Mouse (Mus musculus): ENCODE results near the gene Rbm19. TPM values are rescaled to one million over a fixed set of nuclear protein-coding genes. Genes with fewer than 3 reads are reported as not detected.

The Rbm19 gene
- polyA plus RNA-seq, 1 experiment: 8.3 TPM

DNA sequence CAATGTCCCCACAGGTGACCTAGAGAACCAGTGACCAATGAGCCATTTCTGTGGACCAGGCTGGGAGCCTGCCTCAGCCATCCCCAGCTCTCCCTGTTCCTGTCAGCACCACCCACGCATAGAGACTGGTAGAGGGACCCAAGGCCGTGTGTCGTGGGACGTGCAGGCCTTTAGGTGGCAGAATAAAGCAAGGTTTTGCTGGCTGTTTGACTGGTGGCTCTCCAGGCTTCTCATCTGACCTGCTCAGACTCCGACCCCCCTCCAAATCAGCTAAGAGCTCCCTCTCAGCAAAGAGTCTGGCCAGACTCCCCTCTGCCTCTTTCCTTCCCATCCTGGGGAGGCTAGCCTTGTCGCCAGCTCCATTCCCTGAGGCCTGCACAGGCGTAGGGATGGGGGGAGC, 58.1 kb downstream of the Rbm19 start:
- H3K27ac ChIP-seq (ENCODE audit: insufficient read depth, low read length): no peak overlapping the region
- H3K4me1 ChIP-seq (ENCODE audit: control insufficient read depth, insufficient read depth, low read length): no peaks in the 10 kb centered on the region
- peak; percentile 39; the same call in 1 of the 2 replicates for TF ChIP-seq CTCF (IDR thresholded peaks at IDR 0.05; ENCODE audit: extremely low read depth, insufficient read depth, low read length)
- TF ChIP-seq POLR2A (IDR thresholded peaks at IDR 0.05; ENCODE audit: extremely low read depth, insufficient read depth, low read length): no peak
- H3K4me3 ChIP-seq (ENCODE audit: insufficient read depth, low read length): no peak overlapping the region

DNA sequence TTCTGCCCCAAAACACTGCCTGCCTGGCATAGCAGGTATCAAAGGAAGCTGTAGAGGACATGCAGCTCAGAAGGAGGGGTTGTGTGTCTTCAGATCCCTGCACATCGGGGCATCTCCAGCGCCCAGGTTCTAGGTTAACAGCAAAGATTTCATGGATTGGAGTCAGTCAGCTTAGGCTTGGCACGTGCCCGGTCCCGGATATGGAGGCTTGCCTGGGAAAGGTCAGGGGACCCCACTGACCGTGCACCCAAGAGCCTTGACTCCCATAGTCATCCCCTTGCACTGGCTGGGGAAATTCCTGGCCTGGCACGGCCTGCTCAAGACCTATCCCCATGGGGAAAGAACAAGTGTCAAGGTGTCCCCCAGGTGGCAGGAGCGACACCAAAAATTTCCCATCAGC, 59.0 kb downstream of the Rbm19 start:
- TF ChIP-seq POLR2A (IDR thresholded peaks at IDR 0.05; ENCODE audit: extremely low read depth, insufficient read depth, low read length) (no peak), CTCF (IDR thresholded peaks at IDR 0.05; ENCODE audit: extremely low read depth, insufficient read depth, low read length) (no peak)
- Histone ChIP-seq H3K4me3 (ENCODE audit: insufficient read depth, low read length) (no peak overlapping the region), H3K4me1 (ENCODE audit: control insufficient read depth, insufficient read depth, low read length) (no peaks in the 10 kb centered on the region), H3K27ac (ENCODE audit: insufficient read depth, low read length) (no peak overlapping the region)

DNA sequence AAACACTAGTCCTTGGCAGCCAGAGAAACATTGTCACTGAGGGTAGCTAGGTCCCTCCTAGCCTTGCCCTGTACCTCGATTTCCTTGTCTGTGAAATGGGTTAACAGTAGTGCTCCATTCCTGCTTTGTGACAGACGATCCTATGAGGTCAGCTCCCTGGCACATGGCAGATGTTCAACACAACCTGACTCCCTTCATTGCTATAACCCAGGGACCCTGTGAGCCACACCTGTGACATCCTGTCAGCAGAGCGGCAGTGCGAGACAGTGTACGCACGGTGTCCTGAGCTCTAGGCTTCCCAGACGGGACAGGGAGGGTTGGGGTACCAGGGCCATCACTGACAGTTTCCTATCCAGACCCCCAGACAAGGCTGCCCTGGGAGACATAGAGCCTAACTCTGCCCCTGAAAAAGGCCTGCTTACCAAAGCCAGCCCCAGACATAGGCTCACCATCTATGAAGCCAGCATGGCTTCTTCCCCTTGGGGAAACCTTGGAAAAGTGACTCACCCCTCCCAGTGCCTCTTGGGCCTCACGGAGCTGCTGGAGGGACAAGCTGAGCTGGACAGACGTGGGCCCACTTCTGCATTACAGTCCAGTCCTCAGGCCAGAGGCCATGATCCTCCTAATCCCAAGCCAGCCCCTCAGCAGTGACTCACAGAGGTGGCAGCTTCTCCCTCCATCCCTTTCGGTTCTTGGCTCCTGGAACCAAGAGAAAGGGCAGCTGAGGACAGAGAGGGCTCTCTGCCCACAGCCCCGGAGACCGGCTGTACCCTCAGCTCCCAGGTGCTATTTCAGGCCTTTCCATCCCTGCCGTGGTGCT, 60.2 kb downstream of the Rbm19 start:
- no peak overlapping the region for H3K27ac ChIP-seq (ENCODE audit: insufficient read depth, low read length)
- no peak overlapping the region for H3K4me3 ChIP-seq (ENCODE audit: insufficient read depth, low read length)
- no peak for TF ChIP-seq POLR2A (IDR thresholded peaks at IDR 0.05; ENCODE audit: extremely low read depth, insufficient read depth, low read length)
- TF ChIP-seq CTCF (IDR thresholded peaks at IDR 0.05; ENCODE audit: extremely low read depth, insufficient read depth, low read length): no peak
- H3K4me1 ChIP-seq (ENCODE audit: control insufficient read depth, insufficient read depth, low read length): no peaks in the 10 kb centered on the region

DNA sequence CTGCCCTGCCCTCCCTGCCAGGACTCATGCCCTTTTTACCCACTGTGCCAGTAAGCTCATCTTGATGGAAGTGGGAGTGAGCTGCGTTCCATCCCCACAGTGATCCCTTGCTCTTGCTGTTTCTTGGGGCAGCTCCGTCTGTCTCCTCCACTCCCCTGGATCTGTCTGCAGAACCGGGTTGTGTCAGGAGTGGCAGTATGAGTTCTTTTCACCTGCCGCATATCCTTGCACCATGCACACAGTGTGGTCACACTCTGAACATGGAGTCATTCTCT, 60.7 kb downstream of the Rbm19 start:
- no peaks in the 10 kb centered on the region for H3K4me1 ChIP-seq (ENCODE audit: control insufficient read depth, insufficient read depth, low read length)
- H3K4me3 ChIP-seq (ENCODE audit: insufficient read depth, low read length): no peak overlapping the region
- H3K27ac ChIP-seq (ENCODE audit: insufficient read depth, low read length): no peak overlapping the region
- TF ChIP-seq POLR2A (IDR thresholded peaks at IDR 0.05; ENCODE audit: extremely low read depth, insufficient read depth, low read length): no peak
- TF ChIP-seq CTCF (IDR thresholded peaks at IDR 0.05; ENCODE audit: extremely low read depth, insufficient read depth, low read length): no peak

DNA sequence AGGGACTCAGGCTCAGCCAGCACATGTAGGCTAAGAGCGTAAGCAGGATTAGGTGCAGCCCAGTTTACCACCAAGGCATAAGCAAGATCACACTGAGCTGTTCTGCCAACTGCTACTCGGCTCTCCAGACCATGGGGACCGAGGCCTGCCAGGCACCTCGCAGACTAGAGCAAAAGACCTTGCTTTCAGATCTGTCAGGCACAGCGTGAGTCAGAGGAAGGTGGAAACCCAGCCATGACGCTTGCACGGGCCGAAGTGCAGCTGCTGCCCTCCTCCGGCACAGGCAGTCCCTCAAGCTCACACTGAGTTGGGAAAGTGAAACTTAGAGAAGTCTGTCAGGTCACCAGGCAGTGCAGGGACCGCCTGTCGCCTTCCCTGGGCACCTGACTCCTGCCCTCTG, 63.8 kb downstream of the Rbm19 start:
- no peak for TF ChIP-seq POLR2A (IDR thresholded peaks at IDR 0.05; ENCODE audit: extremely low read depth, insufficient read depth, low read length)
- TF ChIP-seq CTCF (IDR thresholded peaks at IDR 0.05; ENCODE audit: extremely low read depth, insufficient read depth, low read length): no peak
- H3K4me3 ChIP-seq (ENCODE audit: insufficient read depth, low read length): no peak overlapping the region
- H3K4me1 ChIP-seq (ENCODE audit: control insufficient read depth, insufficient read depth, low read length): peaks cover 3% of the 10 kb centered on the region; the same call in 1 of the 2 replicates
- no peak overlapping the region for H3K27ac ChIP-seq (ENCODE audit: insufficient read depth, low read length)

DNA sequence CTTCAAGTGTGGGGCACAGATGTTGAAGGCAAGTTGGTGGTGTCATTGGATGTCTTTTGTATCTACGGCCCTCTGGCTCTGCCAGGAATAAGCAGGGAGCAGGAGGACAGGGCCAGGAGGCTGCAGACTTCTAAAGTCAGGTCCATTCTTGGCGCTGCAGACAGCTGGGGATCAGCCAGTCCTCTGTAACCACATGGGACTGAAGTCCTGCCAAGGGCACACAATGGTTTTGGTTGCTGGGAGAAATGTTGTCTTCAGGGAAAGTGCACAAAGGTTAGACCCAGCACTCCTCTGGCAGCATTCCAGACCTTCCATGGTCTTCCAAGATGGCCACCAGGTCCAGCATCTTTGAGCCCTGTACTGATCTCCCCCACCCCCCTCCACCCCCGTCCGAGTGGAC, 65.1 kb downstream of the Rbm19 start:
- peaks cover 3% of the 10 kb centered on the region; the same call in 1 of the 2 replicates for H3K4me1 ChIP-seq (ENCODE audit: control insufficient read depth, insufficient read depth, low read length)
- TF ChIP-seq CTCF (IDR thresholded peaks at IDR 0.05; ENCODE audit: extremely low read depth, insufficient read depth, low read length): no peak
- TF ChIP-seq POLR2A (IDR thresholded peaks at IDR 0.05; ENCODE audit: extremely low read depth, insufficient read depth, low read length): no peak
- H3K4me3 ChIP-seq (ENCODE audit: insufficient read depth, low read length): no peak overlapping the region
- H3K27ac ChIP-seq (ENCODE audit: insufficient read depth, low read length): no peak overlapping the region

DNA sequence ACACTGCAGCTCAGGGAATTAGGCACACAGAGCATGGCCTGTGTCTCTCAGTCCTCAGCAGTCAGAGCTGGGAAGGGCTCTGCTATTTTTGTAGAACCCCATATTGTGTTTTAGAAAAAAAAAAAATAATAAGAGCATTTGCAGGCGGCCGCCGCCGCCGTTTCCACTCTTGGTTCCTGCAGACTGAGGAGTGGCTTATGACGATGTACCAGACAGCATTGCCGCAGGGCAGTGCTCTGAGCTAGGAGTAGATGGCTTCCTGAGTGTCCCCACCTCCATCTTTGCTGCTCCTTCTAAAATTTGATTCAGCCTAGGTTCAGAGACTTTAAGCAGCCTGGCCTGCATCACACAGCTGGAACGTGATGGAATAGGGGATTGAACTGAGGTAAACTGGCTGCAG, 67.1 kb downstream of the Rbm19 start:
- peaks cover 3% of the 10 kb centered on the region; the same call in 1 of the 2 replicates for H3K4me1 ChIP-seq (ENCODE audit: control insufficient read depth, insufficient read depth, low read length)
- H3K27ac ChIP-seq (ENCODE audit: insufficient read depth, low read length): no peak overlapping the region
- no peak overlapping the region for H3K4me3 ChIP-seq (ENCODE audit: insufficient read depth, low read length)
- TF ChIP-seq CTCF (IDR thresholded peaks at IDR 0.05; ENCODE audit: extremely low read depth, insufficient read depth, low read length) (no peak), POLR2A (IDR thresholded peaks at IDR 0.05; ENCODE audit: extremely low read depth, insufficient read depth, low read length) (no peak)

DNA sequence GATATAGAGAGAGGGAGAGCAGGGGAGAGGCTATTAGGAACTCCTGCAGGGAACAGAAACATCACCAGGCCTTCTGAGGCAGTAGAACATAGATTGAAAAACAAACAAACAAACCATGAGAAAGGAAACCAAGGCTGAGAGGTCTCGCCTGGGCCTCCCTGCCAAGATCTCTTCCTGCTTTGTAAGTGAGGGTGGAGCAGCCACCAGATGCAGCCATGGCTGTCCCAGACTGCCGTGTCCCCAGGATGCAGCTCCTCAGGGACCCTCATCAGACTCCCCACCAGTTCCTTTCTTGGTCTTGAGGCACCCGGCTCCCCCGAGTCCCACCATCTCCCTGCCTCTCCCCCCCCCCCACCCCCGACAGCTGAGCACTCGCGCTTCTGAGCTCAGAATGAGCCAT, 67.5 kb downstream of the Rbm19 start:
- H3K27ac ChIP-seq (ENCODE audit: insufficient read depth, low read length): no peak overlapping the region
- peaks cover 3% of the 10 kb centered on the region; the same call in 1 of the 2 replicates for H3K4me1 ChIP-seq (ENCODE audit: control insufficient read depth, insufficient read depth, low read length)
- H3K4me3 ChIP-seq (ENCODE audit: insufficient read depth, low read length): no peak overlapping the region
- no peak for TF ChIP-seq CTCF (IDR thresholded peaks at IDR 0.05; ENCODE audit: extremely low read depth, insufficient read depth, low read length)
- TF ChIP-seq POLR2A (IDR thresholded peaks at IDR 0.05; ENCODE audit: extremely low read depth, insufficient read depth, low read length): no peak

DNA sequence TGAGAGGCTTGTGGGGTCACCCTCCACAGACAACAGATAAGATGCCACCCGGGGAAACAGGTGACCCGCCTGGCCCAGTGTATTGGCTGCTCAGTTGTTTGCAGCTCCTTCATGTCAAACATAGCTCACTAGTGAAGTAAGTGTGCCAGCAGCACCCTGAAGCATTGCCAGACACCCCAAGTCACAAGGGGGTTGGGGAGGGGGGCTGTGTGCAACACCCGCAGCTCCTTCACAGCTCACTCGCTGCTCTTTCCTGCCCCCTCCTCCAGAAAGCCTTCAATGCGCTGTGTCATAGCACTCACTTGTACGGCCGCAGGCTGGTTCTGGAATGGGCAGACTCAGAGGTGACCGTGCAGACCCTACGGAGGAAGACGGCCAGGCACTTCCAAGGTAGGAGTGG, 69.7 kb downstream of the Rbm19 start:
- no peak overlapping the region for H3K4me3 ChIP-seq (ENCODE audit: insufficient read depth, low read length)
- H3K4me1 ChIP-seq (ENCODE audit: control insufficient read depth, insufficient read depth, low read length): peaks cover 3% of the 10 kb centered on the region; the same call in 1 of the 2 replicates
- no peak for TF ChIP-seq POLR2A (IDR thresholded peaks at IDR 0.05; ENCODE audit: extremely low read depth, insufficient read depth, low read length)
- no peak for TF ChIP-seq CTCF (IDR thresholded peaks at IDR 0.05; ENCODE audit: extremely low read depth, insufficient read depth, low read length)
- H3K27ac ChIP-seq (ENCODE audit: insufficient read depth, low read length): no peak overlapping the region

DNA sequence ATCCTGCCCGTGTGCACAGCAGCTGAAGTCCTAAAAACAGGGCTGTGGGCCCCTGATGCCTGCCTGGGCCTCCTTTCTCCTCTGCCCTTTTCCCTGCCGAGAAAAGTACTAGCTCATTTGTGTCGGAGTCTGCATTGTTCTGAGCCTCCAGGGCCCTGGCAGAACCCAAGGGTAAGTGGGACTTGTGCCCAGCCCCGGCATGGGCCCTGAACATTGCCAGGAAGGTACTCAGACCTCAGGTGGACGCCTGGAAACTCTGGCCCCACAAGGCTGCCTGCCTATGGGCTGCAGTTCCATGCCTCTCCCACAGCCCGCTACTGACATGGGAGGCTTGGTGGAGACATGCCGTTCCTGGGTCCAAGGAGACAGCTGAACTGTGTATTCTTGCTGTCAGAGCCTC, 72.3 kb downstream of the Rbm19 start:
- no peak for TF ChIP-seq POLR2A (IDR thresholded peaks at IDR 0.05; ENCODE audit: extremely low read depth, insufficient read depth, low read length)
- H3K4me3 ChIP-seq (ENCODE audit: insufficient read depth, low read length): no peak overlapping the region
- H3K4me1 ChIP-seq (ENCODE audit: control insufficient read depth, insufficient read depth, low read length): peaks cover 3% of the 10 kb centered on the region; the same call in 1 of the 2 replicates
- no peak overlapping the region for H3K27ac ChIP-seq (ENCODE audit: insufficient read depth, low read length)
